Mouse (Mus musculus) olfactory bulb, adult 2 months (tissue): Measurements from ENCODE around the gene Ccndbp1.

Experiments used
- CTCF ChIP-seq: fragments of 200-500 bp; IDR thresholded peaks from 2 replicates; pipeline ENCODE4 v1.5.1; 2012; ENCODE audit warnings: low read depth, mild to moderate bottlenecking, low read length, moderate library complexity; ENCODE audit not compliant: insufficient read depth
- POLR2A ChIP-seq: fragments of 200-500 bp; IDR thresholded peaks from 2 replicates; pipeline ENCODE4 v1.6.1; 2012; ENCODE audit warnings: mild to moderate bottlenecking, low read depth, low read length, moderate library complexity; ENCODE audit not compliant: insufficient read depth

DNA sequence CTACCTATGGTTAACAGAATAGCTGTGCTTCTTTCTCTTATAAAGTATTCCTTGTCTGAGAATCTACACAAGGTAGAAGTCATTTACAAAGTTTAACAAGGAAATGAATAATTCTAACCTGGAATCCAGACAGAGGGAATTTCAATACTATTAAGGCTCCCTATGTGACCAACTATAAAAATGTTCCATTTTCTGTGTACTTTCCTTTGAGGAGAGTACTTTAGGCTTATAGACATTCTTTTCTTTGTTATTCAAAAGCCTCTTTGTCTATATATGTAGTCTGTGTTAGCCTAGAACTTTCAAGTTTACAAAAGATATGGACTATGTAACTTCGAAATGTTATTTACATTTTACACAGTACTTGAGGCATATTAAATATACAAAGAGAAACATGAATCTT is 47.9 kb upstream of the Ccndbp1 start:
- TF ChIP-seq CTCF (no peak), POLR2A (no peak)
